Mouse (Mus musculus) testis, postnatal 14 days (tissue): ENCODE data around the gene Zfp52.

Experiments used
- DNase-seq: peaks from one replicate; pipeline ENCODE4 v3.0.0; 2021; ENCODE audit warnings: low spot score

The Zfp52 gene

GRCm38 (mm10) chr17:21535096-21536001 is at the start of gene Zfp52:
Gene Zfp52, plus strand, starts transcription at chr17:21535539.
- no peak for DNase-seq

- DNase-seq: peak; percentile 85
Observed at GRCm38 (mm10) chr17:21488760-21489499, 46.4 kb upstream of the Zfp52 start, which contains the start of gene Zfp53. Gene Zfp53, plus strand, starts transcription at chr17:21488998.

GRCm38 (mm10) chr17:21489500-21490001 is 45.8 kb upstream of the Zfp52 start:
- DNase-seq: no peak

GRCm38 (mm10) chr17:21501365-21501764 is 34.0 kb upstream of the Zfp52 start:
- no peak for DNase-seq

- no peak for DNase-seq
Observed at GRCm38 (mm10) chr17:21504524-21504923, 30.8 kb upstream of the Zfp52 start.

GRCm38 (mm10) chr17:21506258-21506657 is 29.1 kb upstream of the Zfp52 start:
- no peak for DNase-seq

GRCm38 (mm10) chr17:21509756-21510155 is 25.6 kb upstream of the Zfp52 start:
- no peak for DNase-seq

- DNase-seq: peak; percentile 42
Observed at GRCm38 (mm10) chr17:21515403-21516105, 19.8 kb upstream of the Zfp52 start.

- DNase-seq: peak; percentile 71
Observed at GRCm38 (mm10) chr17:21516201-21517129, 18.9 kb upstream of the Zfp52 start.

- no peak for DNase-seq
Observed at GRCm38 (mm10) chr17:21517130-21517671, 18.1 kb upstream of the Zfp52 start.

GRCm38 (mm10) chr17:21526270-21526669 is 9.1 kb upstream of the Zfp52 start:
- no peak for DNase-seq

- DNase-seq: no peak
Observed at GRCm38 (mm10) chr17:21530645-21531330, 4.6 kb upstream of the Zfp52 start.

GRCm38 (mm10) chr17:21531621-21532020 is 3.7 kb upstream of the Zfp52 start:
- DNase-seq: no peak

- peak; percentile 66 for DNase-seq
Observed at GRCm38 (mm10) chr17:21532101-21532951, 3.0 kb upstream of the Zfp52 start.

- no peak for DNase-seq
Observed at GRCm38 (mm10) chr17:21533961-21534360, 1.4 kb upstream of the Zfp52 start.

- peak; percentile 38 for DNase-seq
Observed at GRCm38 (mm10) chr17:21534460-21535095, 761 bp upstream of the Zfp52 start.

- no peak for DNase-seq
Observed at GRCm38 (mm10) chr17:21536096-21536495, 757 bp downstream of the Zfp52 start.

GRCm38 (mm10) chr17:21536676-21537075 is 1.3 kb downstream of the Zfp52 start:
- DNase-seq: no peak

GRCm38 (mm10) chr17:21557831-21558230 is 22.5 kb downstream of the Zfp52 start:
- DNase-seq: no peak
